Mouse (Mus musculus): ENCODE measurements around the gene Ggcx.

The Ggcx gene

DNA sequence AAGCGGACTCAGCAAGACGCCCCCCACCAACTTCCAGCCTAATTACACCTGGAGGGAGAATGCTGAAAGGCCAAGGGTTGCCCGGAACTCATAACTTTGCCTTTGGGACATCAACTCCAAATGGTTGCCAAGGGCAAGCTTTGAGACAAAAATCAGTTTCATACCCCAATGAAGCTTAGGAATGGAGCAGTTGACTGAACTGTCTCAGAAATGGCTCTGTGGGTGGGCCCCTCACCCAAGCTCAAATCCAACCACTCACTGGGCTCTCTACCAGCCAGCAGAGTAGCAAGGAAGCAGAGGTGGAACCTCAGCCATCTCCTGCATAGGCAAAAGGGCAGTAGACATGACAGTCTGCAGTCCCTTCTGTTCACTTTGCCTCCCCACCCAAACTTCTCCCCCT, 26.3 kb upstream of the Ggcx start:
- DNase-seq (ENCODE audit: low spot score): no peak

DNA sequence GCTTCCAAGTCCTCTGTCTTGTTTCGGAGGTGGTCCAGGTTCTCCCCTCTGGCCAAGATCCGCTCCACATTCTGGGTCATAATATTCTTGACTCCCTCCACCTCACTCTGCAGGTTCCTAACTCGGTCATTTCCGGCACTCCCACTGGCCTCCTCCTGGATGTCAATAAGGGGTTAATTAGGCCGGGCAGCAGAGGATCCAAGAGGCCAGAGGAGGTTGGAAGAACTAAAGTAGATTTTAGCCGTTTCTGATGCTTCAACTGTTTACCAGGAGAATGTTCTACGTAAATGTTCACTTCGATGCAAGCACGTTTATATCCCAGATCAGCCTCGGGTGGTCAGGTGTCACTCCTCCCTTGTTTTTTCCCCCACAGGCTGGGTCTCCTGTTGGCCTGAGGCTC, 25.8 kb upstream of the Ggcx start:
- no peak for DNase-seq (ENCODE audit: low spot score)

DNA sequence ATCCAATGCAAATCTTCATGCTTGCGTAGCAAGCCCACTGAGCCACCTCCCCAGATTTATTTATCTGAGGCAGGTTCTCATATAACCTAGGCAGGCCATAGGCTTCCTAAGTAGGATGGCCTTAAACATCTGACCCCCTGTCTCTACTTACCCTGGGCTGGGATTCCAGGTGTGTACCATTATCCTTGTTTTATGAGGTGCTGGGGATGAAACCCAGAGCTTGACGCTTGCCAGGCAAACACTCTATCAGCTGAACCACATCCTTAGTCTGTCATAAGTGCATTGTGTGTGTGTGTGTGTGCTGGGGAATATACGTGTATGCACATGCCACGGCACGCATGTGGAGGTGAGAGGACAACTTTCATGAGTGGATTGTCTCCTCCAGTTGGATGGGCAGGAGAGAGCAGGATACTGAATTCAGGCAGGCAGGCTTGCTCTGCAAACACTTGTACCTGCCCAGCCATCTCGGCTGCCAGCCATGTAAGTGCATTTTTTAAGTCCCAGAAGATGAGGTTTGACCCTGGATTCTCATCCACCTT, 25.2 kb upstream of the Ggcx start:
- no peak for DNase-seq (ENCODE audit: low spot score)

DNA sequence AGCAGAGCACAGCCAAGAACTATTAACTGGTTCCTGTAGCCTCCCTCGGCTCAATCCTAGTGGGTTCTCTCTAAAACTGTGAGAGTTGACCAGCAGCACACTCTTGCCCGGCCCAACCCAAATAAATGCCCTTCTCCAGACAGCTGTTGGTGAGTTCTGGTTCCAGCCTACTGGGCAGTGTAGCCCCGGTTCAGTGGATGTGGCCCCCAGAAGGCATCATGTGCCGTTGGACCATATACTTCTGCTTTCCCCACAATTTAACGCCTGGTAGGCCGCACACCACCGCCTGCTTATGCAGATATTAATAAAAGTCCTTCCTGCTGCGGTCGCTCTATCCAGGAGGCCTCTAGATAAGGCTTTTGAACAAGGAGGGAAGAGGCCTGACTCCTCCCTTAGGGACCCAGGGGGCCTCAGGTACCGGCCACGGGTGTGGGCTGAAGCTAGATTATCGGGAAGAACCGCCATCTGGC, 24.6 kb upstream of the Ggcx start:
- no peak for DNase-seq (ENCODE audit: low spot score)

DNA sequence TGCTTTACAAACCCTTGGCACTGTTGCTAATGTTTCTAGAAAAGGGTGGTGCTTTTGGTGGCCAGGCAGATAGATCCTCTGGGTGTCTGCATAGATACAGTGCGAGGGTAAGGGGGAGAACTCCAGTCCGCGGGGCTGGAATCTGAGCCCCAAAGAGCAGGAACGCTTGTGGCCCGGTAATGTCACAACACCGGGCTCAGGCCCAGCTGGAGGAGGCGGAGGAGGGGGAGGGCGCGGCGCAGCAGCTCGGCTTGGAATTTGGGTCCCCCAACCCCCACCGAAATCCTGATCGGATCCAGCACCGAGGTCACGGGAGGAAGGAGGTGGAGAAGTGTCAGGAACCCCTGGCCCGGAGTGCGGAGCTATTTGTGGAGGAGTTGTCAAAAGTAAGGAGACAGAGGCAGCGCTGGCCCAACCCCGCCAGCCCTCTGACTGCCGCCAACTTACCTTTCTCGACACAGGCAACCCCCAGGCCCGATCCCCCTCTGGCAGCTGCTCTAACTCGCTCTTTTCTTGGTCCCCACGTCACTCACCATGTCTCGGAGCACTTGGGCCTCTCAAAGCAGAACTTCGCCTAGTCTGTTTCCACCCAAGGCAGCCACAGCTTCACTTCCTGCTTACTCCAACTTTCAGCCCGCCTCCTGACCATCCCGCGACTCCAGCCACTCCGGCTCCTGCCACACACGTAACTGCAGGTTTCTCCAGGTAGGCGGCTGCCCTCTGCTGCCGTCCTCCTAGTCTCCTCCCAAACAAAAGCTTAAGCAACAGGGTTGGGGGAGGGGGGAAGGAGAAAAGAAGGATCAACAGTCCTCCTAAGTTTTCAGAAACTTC, 24.0 kb upstream of the Ggcx start, which contains the start of gene Vamp8:
Gene Vamp8 (minus strand): TSS at position 763 of the 831 bp plus-strand sequence.
- DNase-seq (ENCODE audit: low spot score): no peak

DNA sequence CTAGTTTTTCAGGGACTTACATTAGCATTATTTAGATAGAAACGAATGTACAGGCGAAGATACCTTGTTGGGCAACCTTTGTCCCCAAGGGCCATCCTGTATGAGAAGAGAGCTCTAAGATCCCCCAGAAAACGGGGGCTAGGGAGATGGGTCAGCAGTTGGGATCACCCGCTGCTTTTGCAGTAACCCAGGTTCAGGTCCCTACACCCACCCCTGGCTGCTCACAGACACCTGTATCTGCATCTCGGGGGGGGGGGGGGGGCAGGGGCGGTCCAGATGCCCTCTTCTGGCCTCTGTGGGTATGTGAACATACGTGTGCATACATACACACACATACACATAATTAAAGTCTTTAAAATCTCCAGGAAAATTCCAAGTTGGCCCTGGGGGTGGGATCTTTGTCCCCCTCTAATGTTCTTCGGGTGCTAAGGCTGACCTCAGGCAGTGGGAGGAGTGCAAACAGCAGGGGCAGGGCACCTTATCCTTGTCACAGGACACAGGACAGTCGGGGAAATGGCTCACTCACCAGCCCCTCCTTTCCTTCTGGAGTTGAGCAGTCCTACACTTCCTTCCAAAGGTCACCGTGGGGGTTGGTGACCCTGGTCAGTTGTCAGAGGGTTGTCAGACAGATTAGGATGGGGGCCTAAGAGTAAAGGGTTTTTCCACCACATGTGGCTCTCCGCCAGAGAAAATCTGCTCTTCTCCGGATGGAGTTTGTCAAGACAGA, 23.1 kb upstream of the Ggcx start:
- no peak for DNase-seq (ENCODE audit: low spot score)

DNA sequence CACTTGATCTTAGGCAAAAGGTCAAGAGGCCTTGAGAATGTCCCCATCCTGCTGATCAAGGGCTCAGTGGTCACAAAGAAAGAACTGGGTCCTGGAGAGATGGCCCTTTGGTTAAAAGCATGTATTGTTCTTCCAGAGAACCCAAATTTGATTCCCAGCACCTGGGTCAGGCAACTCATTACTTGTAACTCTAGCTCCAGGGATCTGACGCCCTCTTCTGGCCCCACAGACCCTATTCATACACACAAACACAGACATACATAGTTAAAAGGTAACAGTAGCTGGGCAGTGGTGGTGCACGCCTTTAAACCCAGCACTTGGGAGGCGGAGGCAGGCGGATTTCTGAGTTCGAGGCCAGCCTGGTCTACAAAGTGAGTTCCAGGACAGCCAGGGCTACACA, 21.8 kb upstream of the Ggcx start:
- no peak for DNase-seq (ENCODE audit: low spot score)

DNA sequence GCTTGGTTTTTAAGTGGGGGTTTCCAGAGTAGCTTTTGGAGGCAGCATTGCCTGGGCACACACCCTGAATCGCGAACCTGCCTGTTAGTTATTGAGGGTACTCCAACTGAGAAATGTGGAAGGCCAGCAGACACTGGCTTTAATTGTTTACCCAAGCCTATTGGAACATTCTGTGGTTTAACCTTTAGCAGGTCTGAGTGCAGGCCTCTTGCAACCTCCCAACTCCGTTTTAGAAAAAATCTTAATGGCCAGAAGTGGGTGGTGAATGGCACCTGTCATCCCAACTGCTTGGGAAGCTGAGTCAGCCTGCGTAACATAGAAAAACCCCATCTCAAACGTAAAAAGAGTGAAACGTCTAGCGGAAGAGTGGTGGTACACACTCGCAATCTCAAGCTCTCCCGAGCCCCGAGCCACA, 17.3 kb upstream of the Ggcx start:
- no peak for DNase-seq (ENCODE audit: low spot score)

DNA sequence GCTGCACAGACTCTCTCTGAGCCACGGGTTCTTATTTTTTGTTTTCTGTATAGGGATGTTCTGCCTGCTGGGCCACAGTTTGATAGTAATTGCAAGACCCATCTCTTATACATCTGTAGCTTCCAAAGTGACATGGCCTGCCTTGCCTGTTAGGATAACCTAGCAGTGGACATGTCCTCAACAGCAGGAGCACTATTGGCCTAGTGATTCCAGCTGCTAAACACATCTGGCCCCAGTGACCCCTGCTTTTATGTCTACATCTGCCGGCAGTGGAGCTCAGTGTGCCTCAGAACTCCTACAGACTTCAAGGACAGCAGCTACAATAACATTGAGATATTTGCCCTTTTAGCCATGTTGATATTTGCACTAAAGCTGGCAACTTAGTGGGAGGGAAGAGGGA, 14.1 kb upstream of the Ggcx start:
- DNase-seq (ENCODE audit: low spot score): no peak

DNA sequence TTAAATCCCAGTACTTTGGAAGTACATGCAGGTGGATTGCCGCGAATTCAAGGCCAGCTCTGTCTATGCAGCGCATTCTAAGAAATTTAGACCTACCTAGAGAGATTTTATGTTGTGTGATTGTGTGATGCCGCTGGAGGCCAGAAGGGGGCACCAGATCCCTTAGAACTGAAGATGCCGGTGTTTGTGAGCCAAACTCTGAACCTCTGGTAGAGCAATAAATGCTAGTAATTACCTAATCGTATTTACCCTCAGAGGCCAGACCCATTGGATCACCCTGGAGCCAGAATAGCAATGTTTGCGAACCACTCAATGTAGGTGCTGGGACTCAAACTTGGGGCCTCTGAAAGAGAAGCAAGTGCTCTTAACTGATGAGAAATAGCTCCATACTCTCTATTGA, 12.2 kb upstream of the Ggcx start:
- peak; percentile 68 for DNase-seq (ENCODE audit: low spot score)

DNA sequence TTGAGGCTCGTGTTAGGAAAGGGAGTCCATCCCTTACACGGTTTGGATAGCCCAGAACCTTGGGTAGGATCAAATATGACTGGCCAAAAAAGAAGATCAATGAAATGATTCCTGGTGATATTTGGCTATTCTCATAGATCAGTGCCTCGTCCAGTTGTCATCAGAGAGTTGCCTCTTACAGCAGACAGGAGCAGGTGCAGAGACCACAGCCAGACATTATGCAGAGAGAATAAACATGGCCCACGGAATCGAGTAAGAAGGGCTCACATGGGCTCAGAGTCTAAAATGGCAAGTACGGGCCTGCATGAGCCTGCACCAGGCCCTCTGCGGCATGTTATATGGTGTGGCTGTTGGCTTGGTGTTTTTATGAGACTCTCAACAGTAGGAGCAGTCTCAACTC, 8.8 kb upstream of the Ggcx start:
- DNase-seq (ENCODE audit: low spot score): no peak

DNA sequence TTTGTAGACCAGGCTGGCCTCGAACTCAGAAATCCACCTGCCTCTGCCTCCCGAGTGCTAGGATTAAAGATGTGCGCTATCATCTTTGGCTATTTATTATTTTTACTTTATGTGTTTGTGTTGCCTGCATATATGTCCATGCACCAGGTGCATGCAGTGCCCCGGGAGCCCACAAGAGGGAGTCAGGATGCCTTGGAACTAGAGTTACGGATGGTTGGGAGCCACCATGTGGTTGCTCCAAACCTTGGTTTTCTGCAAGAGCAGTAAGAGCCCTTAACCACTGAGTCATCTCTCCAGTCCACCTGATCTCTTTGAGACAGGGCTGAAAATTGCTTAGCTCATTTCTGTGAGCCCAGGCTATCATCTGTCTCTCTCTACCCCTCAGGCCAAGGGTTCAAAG, 7.0 kb upstream of the Ggcx start:
- DNase-seq (ENCODE audit: low spot score): peak; percentile 88

DNA sequence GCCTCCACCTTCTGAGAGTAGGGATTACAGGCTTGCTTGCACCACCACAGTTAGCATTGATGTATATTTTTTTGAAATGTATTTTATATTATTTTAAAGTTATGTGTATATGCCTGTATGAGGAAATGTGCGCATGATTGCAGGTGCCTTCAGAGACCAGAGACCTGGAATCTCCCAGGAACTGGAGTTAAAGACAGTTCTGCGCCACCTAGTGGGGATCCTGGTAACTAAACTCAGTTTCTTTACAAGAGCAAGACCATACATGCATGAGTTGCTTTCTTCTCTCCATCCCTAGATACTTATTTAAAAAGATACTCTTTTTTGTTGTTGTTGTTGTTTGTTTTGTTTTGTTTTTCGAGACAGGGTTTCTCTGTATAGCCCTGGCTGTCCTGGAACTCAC, 4.5 kb upstream of the Ggcx start:
- DNase-seq (ENCODE audit: low spot score): peak; percentile 46

DNA sequence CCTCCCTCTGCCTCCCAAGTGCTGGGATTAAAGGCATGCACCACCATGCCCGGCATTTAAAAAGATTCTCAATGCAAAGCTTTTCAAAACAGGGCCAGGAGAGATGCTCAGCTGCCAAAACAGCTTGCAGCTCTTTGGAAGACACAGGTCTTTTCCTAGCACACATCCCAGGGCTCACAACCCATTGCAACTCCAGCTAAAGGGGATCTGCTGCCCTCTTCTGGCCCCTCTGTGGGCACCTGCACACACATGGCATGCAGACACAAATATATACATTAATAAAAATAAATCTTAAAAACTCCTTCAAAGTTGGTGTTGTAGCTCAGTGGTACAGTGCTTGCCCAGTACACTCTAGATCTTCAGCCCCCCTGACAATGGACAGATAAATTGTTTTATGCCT, 4.1 kb upstream of the Ggcx start:
- DNase-seq (ENCODE audit: low spot score): no peak

DNA sequence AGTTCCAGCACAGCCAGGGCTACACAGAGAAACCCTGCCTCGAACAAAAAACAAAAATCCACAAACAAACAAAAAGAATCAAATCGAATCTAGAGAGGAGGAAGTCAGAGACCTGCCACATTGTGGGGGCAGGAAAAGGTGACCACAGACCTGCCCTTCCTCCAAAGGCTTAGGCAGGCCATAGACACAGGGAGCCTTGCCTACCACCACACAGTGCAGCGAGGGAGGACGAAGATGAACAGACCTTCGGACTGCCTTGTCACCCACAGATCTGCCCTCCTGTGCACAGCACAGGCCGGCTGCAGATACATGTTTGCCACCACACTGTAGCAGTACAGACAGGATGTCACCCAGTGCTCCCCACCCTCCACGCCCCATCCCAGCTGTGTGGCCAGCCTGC, 3.6 kb upstream of the Ggcx start:
- no peak for DNase-seq (ENCODE audit: low spot score)

DNA sequence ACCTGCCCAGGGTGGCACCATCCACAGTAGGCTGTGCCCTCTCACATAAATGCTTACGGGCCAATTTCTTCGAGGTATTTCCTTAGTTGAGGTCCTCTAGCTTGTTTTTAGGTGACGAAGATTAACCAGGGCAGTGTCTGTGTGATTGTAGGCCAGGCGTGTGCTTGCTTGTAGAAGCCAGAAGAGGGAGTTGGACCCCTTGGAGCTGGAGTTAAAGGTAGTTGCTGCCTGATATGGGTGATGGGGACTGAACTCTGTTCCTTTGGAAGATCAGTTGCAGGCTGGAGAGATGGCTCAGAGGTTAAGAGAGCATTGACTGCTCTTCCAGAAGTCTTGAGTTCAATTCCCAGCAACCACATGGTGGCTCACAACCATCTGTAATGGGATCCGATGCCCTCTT, 1.1 kb downstream of the Ggcx start:
- no peak for DNase-seq (ENCODE audit: low spot score)

DNA sequence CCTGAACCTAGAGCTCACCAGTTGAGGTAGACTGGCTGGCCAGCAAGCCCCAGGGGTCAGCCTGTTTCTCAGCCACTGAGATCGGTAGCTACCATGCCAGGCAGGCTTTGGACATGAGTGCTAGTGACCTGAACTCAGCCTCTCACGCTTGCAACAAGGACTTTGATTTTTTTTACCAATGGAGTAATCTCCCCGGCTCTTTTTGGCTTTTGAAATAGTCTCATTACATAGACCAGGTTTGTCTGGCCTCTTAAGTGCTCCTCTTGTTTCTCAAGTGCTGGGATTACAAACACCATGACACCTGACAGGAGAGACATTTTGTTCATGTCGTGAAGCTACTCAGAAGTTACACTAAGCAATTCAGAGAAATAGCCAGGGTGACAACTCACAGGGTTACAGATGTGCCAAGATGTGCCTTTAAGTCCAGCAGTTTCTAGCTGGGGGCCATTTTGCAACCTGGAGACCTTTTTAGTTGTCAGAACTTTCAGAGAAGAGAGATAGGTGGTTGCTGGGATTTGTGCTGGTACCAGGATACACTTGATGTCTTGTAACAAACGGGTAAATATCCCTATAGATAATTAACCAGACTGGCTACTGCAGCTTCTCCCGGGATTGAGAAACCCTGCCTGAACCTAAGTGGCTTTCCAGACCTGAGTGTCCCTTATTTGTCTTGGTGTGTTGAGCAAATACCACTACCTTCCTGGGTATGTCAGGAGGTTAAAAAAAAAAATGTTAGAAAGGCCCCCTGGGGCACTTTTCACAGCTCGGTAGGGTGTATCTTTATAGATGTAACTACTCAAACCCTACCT, 2.1 kb downstream of the Ggcx start:
- DNase-seq (ENCODE audit: low spot score): no peak

DNA sequence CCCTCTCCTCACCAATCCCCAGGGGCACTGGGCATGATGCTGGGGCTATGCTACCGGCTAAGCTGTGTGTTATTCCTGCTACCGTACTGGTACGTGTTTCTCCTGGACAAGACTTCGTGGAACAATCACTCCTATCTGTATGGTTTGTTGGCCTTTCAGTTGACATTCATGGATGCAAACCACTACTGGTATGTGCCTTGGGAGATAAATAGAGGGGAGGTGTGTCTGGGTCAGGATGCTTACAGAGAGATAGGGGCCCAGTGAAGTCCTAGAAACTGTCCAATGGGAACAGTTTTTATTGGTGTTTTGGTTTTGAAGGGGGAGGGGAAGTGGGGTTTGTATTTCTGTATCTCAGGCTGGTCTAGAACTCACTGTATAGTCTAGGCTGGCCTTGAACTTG, 4.2 kb downstream of the Ggcx start:
- no peak for DNase-seq (ENCODE audit: low spot score)

DNA sequence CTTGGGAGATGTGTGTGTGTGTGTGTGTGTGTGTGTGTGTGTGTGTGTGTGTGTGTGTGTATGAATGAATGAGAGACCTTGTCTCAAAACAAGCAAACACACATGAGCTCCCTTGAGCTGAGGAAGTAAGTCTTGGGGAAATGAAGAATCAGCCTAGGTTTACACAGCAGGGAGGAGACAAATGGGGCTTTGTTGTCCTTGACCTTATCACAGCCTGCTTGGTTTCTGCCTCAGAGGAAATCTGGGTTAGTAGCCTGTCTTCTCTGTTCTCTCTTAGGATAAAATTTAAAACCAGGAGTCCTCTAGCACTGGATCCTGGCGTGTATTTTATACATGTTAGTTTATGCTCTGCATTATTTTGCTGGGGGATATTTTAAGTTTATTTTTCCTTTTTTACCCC, 5.7 kb downstream of the Ggcx start:
- DNase-seq (ENCODE audit: low spot score): no peak

DNA sequence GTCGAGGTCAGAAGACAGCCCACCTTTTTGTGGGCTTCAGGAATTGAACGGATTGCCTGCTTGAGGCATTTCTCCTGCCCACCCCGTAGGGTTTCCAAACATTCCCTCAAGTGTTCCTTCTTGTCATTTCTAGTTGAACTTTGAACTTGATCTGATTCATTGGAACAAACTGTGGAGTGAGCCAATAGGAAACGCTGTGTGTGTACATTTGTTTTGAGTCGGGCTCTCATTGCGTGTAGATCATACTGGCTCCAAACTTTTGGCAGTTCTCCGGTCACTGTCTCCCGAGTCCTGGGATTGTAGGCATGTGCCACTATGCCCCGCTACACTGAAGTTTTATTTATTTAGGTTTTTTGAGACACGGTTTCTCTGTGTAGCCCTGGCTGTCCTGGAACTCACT, 6.8 kb downstream of the Ggcx start:
- DNase-seq (ENCODE audit: low spot score): no peak

DNA sequence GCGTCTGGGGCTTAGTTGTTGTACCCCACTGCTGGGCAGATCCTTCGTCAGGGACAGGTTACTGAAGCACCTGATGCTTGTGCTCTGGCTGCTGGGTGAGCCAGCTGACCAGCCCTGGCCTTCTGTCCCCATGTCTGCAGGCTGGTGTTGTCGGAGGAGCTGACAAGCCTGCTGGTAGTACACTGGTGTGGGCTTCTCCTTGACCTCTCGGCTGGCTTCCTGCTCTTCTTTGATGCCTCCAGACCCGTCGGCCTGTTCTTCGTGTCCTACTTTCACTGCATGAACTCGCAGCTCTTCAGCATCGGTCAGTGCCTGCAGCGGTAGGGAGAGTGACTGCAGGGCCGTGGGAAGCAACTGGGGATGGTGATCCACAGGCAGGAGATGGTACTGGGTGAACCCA, 11.5 kb downstream of the Ggcx start:
- DNase-seq (ENCODE audit: low spot score): no peak

DNA sequence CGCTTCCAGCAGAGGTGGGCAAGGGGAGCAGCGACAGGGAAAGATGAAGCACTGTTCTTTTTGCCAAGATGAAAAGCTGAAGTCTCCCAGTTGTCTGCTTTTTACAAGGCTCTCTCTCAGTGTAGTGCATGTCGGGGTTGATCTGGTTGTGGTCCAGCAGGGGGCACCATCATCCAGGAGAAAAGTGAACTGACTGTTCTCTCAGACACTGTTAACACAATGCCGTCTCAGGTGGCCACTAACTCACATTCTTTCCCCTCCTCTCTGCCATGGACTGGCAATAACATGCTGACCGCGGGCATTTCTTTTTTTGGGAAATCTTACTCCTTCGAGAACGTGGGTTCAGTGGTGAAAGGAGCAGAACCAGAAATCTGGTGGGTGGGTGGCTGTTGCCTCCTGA, 13.9 kb downstream of the Ggcx start:
- peak; percentile 59 for DNase-seq (ENCODE audit: low spot score)

Data from layer of hippocampus, adult 9-10 months (tissue).